Mouse (Mus musculus) testis, adult 2 months (tissue): ENCODE results near the gene Cxcl3. TPM values are rescaled to one million over a fixed set of nuclear protein-coding genes. Genes with fewer than 3 reads are reported as not detected.

Experiments used
- H3K27ac ChIP-seq: fragments of 200-500 bp; 2 replicates; pipeline ENCODE4 v1.5.1; 2012; ENCODE audit warnings: low read depth, low read length; ENCODE audit not compliant: control insufficient read depth, insufficient read depth
- H3K27me3 ChIP-seq: fragments of 200-500 bp; 2 replicates; pipeline ENCODE4 v1.6.1; 2012; ENCODE audit warnings: mild to moderate bottlenecking, low read length, moderate library complexity; ENCODE audit not compliant: control insufficient read depth, insufficient read depth
- H3K36me3 ChIP-seq: fragments of 200-500 bp; 2 replicates; pipeline ENCODE4 v1.6.1; 2012; ENCODE audit warnings: mild to moderate bottlenecking, low read length; ENCODE audit not compliant: control insufficient read depth, insufficient read depth
- H3K4me1 ChIP-seq: fragments of 200-500 bp; 2 replicates; pipeline ENCODE4 v1.6.1; 2012; ENCODE audit warnings: low read length; ENCODE audit not compliant: control insufficient read depth, insufficient read depth
- H3K4me3 ChIP-seq: fragments of 200-500 bp; 2 replicates; pipeline ENCODE4 v1.5.1; 2012; ENCODE audit warnings: low read depth, mild to moderate bottlenecking, low read length, moderate library complexity, mixed read lengths; ENCODE audit not compliant: control insufficient read depth
- CTCF ChIP-seq: fragments of 200-500 bp; IDR thresholded peaks from 2 replicates; pipeline ENCODE4 v1.5.1; 2012; ENCODE audit warnings: low read depth, mild to moderate bottlenecking, inconsistent platforms, low read length, moderate library complexity; ENCODE audit not compliant: control insufficient read depth, insufficient read depth, insufficient replicate concordance
- POLR2A ChIP-seq: fragments of 200-500 bp; IDR thresholded peaks from 2 replicates; pipeline ENCODE4 v1.6.1; 2012; ENCODE audit warnings: low read depth, mild to moderate bottlenecking, inconsistent platforms, low read length, moderate library complexity; ENCODE audit not compliant: control insufficient read depth
- polyA plus RNA-seq: library from polyadenylated mRNA; depleted of rRNA; stranded (reverse); fragments of >200 nt; gene quantifications from 2 replicates; pipeline ENCODE4 v1.2.3, GENCODE M21; 2012

The Cxcl3 gene
- polyA plus RNA-seq, 1 experiment = not detected

GRCm38 (mm10) chr5:90804574-90804973 is 18.7 kb downstream of the Cxcl3 start:
- no peaks in the 10 kb centered on the region for H3K27me3 ChIP-seq
- no peaks in the 10 kb centered on the region for H3K4me1 ChIP-seq
- no peak overlapping the region for H3K27ac ChIP-seq
- TF ChIP-seq CTCF (no peak), POLR2A (no peak)
- H3K4me3 ChIP-seq = no peak overlapping the region
- H3K36me3 ChIP-seq = no peaks in the 10 kb centered on the region

- H3K36me3 ChIP-seq = no peaks in the 10 kb centered on the region
- TF ChIP-seq CTCF (no peak), POLR2A (no peak)
- no peak overlapping the region for H3K4me3 ChIP-seq
- H3K27ac ChIP-seq = no peak overlapping the region
- no peaks in the 10 kb centered on the region for H3K4me1 ChIP-seq
- no peaks in the 10 kb centered on the region for H3K27me3 ChIP-seq
These were observed 20.1 kb downstream of the Cxcl3 start for GRCm38 (mm10) chr5:90806050-90806449.

- Histone ChIP-seq H3K4me3 (no peak overlapping the region), H3K4me1 (no peaks in the 10 kb centered on the region), H3K36me3 (no peaks in the 10 kb centered on the region), H3K27me3 (no peaks in the 10 kb centered on the region), H3K27ac (no peak overlapping the region)
- no peak for TF ChIP-seq POLR2A
- TF ChIP-seq CTCF = no peak
These were observed 21.5 kb downstream of the Cxcl3 start for GRCm38 (mm10) chr5:90807176-90807950.

GRCm38 (mm10) chr5:90819756-90820155 is 33.9 kb downstream of the Cxcl3 start:
- TF ChIP-seq POLR2A = no peak
- no peak for TF ChIP-seq CTCF
- Histone ChIP-seq H3K27ac (no peak overlapping the region), H3K4me1 (no peaks in the 10 kb centered on the region), H3K27me3 (no peaks in the 10 kb centered on the region), H3K36me3 (no peaks in the 10 kb centered on the region), H3K4me3 (no peak overlapping the region)

- Histone ChIP-seq H3K4me3 (no peak overlapping the region), H3K27ac (no peak overlapping the region), H3K4me1 (no peaks in the 10 kb centered on the region), H3K27me3 (no peaks in the 10 kb centered on the region), H3K36me3 (no peaks in the 10 kb centered on the region)
- TF ChIP-seq POLR2A (no peak), CTCF (no peak)
These were observed 46.4 kb downstream of the Cxcl3 start for GRCm38 (mm10) chr5:90832145-90832767.

- H3K27ac ChIP-seq = no peak overlapping the region
- no peak overlapping the region for H3K4me3 ChIP-seq
- TF ChIP-seq CTCF (no peak), POLR2A (no peak)
These were observed 47.0 kb downstream of the Cxcl3 start for GRCm38 (mm10) chr5:90832768-90833388.

GRCm38 (mm10) chr5:90834436-90834835 is 48.5 kb downstream of the Cxcl3 start:
- H3K4me3 ChIP-seq = no peak overlapping the region
- no peaks in the 10 kb centered on the region for H3K27me3 ChIP-seq
- H3K4me1 ChIP-seq = no peaks in the 10 kb centered on the region
- no peak for TF ChIP-seq POLR2A
- TF ChIP-seq CTCF = no peak
- no peak overlapping the region for H3K27ac ChIP-seq
- H3K36me3 ChIP-seq = no peaks in the 10 kb centered on the region

More at GRCm38 (mm10) chr5:90832768-90833388, 47.0 kb downstream of the Cxcl3 start:
- H3K4me1 ChIP-seq = no peaks in the 10 kb centered on the region
- H3K27me3 ChIP-seq = no peaks in the 10 kb centered on the region
- no peaks in the 10 kb centered on the region for H3K36me3 ChIP-seq
